Mouse (Mus musculus): Measurements from ENCODE around the gene Meaf6.

GRCm38 (mm10) chr4:125152469-125152868 is 67.5 kb downstream of the Meaf6 start:
- TF ChIP-seq CTCF (IDR thresholded peaks at IDR 0.05; ENCODE audit: extremely low read depth, insufficient read depth, insufficient read length, insufficient replicate concordance) (no peak), POLR2A (IDR thresholded peaks at IDR 0.05; ENCODE audit: low read depth, low read length) (no peak)

All from spleen, adult 2 months (tissue).